Mouse (Mus musculus) embryonic facial prominence, embryonic 11.5 days (tissue): ENCODE results near the gene Ltk. TPM values are rescaled to one million over a fixed set of nuclear protein-coding genes. Genes with fewer than 3 reads are reported as not detected.
"Not testable (repeated sequence)": the region's sequence is repeated elsewhere in the genome, so short reads cannot be mapped to it uniquely, and the experiment has no call there.

Experiments used
- ATAC-seq: fragments of 200-750 bp; cut with Nextera tagmentation; replicated peaks from 2 replicates; pipeline ENCODE4 v1.8.0; 2017; ENCODE audit warnings: low read depth; ENCODE audit not compliant: insufficient number of reproducible peaks, low FRiP score, low TSS enrichment
- DNase-seq: peaks from one replicate; pipeline ENCODE4 v3.0.0-alpha.2; 2015; ENCODE audit warnings: low spot score
- H3K27ac ChIP-seq: fragments of 300-500 bp; sonication (generic); replicated peaks from 2 replicates; pipeline ENCODE4 v1.5.1; 2014; ENCODE audit warnings: mild to moderate bottlenecking, low read depth, low read length, control low read depth
- H3K27me3 ChIP-seq: fragments of 300-500 bp; sonication (generic); 2 replicates; pipeline ENCODE4 v1.6.1; 2014; ENCODE audit warnings: mild to moderate bottlenecking, low read length, moderate library complexity, mixed read lengths; ENCODE audit not compliant: control insufficient read depth, insufficient read depth
- H3K36me3 ChIP-seq: fragments of 300-500 bp; sonication (generic); replicated peaks from 2 replicates; pipeline ENCODE4 v1.6.1; 2014; ENCODE audit warnings: low read depth, mild to moderate bottlenecking, low read length, moderate library complexity, mixed read lengths; ENCODE audit not compliant: control insufficient read depth, insufficient read depth
- H3K4me1 ChIP-seq: fragments of 300-500 bp; sonication (generic); 2 replicates; pipeline ENCODE4 v1.6.1; 2014; ENCODE audit warnings: low read length, mixed read lengths; ENCODE audit not compliant: control insufficient read depth, insufficient read depth
- H3K4me2 ChIP-seq: fragments of 300-500 bp; sonication (generic); 2 replicates; pipeline ENCODE4 v1.6.1; 2014; ENCODE audit warnings: low read depth, mild to moderate bottlenecking, control low read depth, low read length, moderate library complexity
- H3K4me3 ChIP-seq: fragments of 300-500 bp; sonication (generic); 2 replicates; pipeline ENCODE4 v1.5.1; 2014; ENCODE audit warnings: low read depth, low read length, control low read depth
- H3K9ac ChIP-seq: fragments of 300-500 bp; sonication (generic); replicated peaks from 2 replicates; pipeline ENCODE4 v1.6.1; 2014; ENCODE audit warnings: mild to moderate bottlenecking, control low read depth, low read length
- H3K9me3 ChIP-seq: fragments of 300-500 bp; sonication (generic); replicated peaks from 2 replicates; pipeline ENCODE4 v1.6.1; 2016; ENCODE audit warnings: mild to moderate bottlenecking, low read length, inconsistent platforms, mixed read lengths; ENCODE audit not compliant: control insufficient read depth
- WGBS: fragments of 180-500 bp; shearing (Covaris S2); extraction: QIAGEN DNeasy Blood & Tissue Kit; methylation state at CpG from one replicate; pipeline ENCODE4 v1.1.7; 2014; 5-methylcytosine and 5-hydroxymethylcytosine counted together
- polyA plus RNA-seq: library from polyadenylated mRNA; unstranded; fragments of >200 nt; fragmentation: Nextera tagmentation; extraction: Ambion mirVana; gene quantifications from 2 replicates; pipeline ENCODE4 v1.2.1, GENCODE M21; 2014

The Ltk gene
- polyA plus RNA-seq, 1 experiment from 2014 or later, result not detected

DNA sequence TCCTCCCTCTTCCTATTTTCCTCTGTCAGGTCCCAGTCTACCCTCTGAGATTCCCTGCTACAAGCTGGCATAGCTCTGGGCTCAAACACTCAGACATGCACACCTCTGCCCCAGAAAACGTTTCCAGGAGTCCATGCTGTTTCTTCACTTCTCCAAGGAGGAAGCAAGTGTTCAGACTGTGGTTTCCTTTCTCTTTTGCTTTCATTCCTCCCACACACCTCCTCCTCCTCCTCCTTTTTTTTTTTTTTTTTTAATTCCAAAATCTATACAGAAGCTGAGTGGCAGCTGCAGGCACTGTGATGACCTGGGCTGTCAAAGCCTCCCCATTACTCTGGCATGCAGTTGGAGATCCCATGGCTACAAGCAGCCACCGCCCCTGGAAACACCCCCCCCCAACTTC is 19.7 kb downstream of the Ltk start:
- H3K4me1 ChIP-seq, result peaks cover 14% of the 10 kb centered on the region
- no peak overlapping the region for H3K4me3 ChIP-seq
- no peak for DNase-seq
- H3K9ac ChIP-seq, result no peak overlapping the region
- WGBS, result 10% methylated on average over 2 of the region's 2 CpGs
- no peaks in the 10 kb centered on the region for H3K9me3 ChIP-seq
- peaks cover 35% of the 10 kb centered on the region for H3K27me3 ChIP-seq
- no peak overlapping the region for H3K27ac ChIP-seq
- ATAC-seq, result no peak
- H3K4me2 ChIP-seq, result no peak overlapping the region
- no peaks in the 10 kb centered on the region for H3K36me3 ChIP-seq

DNA sequence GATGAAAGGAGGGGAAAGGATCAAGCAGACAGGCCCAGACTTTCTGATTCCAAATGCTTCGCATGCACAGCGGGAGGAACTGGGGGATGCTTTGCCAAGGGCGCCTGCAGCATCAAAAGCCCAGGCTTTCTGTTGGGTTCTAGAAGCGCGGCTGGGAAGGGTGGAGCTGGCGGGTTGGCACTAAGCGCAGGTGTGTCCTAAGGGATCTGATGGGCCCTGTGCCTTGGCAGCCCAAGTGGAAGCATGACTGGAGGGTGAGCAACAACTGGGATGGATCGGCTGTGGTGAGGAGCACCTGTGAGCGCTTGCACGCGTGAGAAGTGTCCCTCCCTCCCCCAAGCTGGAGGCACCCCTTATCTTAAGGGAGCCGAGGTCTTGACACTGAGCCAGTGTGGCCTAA is 23.1 kb downstream of the Ltk start:
- no peak overlapping the region for H3K27ac ChIP-seq
- no peak overlapping the region for H3K4me2 ChIP-seq
- ATAC-seq, result no peak
- peaks cover under 1% of the 10 kb centered on the region for H3K27me3 ChIP-seq
- 24% methylated on average over 12 of the region's 12 CpGs for WGBS
- H3K9ac ChIP-seq, result no peak overlapping the region
- no peaks in the 10 kb centered on the region for H3K4me1 ChIP-seq
- no peak overlapping the region for H3K4me3 ChIP-seq
- no peak for DNase-seq
- H3K36me3 ChIP-seq, result peaks cover 3% of the 10 kb centered on the region
- H3K9me3 ChIP-seq, result no peaks in the 10 kb centered on the region

DNA sequence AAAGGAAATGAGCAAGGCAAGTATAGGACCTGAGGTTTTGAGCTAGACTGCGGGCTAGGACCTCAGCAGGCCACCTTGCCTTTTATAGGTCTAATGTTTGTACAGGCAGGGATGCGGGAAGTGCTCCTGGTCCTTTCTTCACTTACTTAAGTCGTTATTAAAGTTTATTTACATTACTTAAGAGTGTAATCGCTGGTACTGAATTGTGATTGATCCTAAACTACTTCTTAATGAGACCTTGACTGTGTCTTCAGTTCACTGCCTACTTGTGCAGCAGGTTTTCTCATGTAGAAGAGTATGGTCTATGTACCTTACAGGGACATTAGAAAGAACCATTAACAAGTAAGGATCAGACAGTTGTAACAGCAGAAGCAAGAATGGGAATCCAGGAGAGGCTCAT is 29.5 kb downstream of the Ltk start:
- Histone ChIP-seq H3K36me3 (peaks cover 5% of the 10 kb centered on the region), H3K27me3 (no peaks in the 10 kb centered on the region), H3K9ac (no peak overlapping the region), H3K9me3 (no peaks in the 10 kb centered on the region), H3K4me3 (no peak overlapping the region), H3K4me1 (no peaks in the 10 kb centered on the region), H3K27ac (no peak overlapping the region), H3K4me2 (no peak overlapping the region)
- no peak for ATAC-seq
- DNase-seq, result no peak
- WGBS, result 87% methylated on average over 4 of the region's 4 CpGs

DNA sequence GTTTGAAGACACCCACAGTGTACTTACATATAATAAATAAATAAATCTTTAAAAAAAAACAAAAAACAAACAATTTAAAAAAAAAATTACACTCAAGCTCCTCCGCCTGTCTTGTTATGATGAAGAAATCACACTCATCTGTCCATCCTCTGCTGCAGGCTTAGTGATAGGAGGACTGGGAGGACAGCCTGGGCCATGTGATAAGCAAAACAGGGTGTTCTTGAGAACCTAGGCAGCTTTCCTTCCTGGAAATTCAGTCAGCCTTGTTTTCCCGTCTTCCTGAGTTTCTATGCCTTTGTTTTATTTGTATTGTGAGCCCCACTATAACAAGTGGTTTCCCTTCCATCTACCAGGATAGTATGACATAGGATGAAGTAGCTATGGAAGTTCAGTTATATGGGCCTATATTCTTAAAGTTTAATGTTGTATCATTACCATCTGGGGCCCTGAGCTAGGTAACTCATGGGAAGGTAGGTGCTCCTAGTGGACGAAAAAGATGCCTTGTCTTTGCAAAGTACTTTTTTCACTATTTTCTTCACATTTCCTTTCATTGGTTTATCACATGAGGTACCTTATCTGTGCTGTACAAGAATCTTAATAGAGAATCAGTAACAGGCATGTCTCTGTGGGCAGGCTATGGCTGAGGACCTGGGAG is 32.3 kb downstream of the Ltk start:
- Histone ChIP-seq H3K4me2 (no peak overlapping the region), H3K27ac (no peak overlapping the region), H3K36me3 (peaks cover 11% of the 10 kb centered on the region), H3K27me3 (no peaks in the 10 kb centered on the region), H3K9ac (no peak overlapping the region), H3K4me3 (no peak overlapping the region), H3K9me3 (no peaks in the 10 kb centered on the region), H3K4me1 (no peaks in the 10 kb centered on the region)
- 88% methylated on average over 3 of the region's 3 CpGs for WGBS
- DNase-seq, result no peak
- ATAC-seq, result no peak

DNA sequence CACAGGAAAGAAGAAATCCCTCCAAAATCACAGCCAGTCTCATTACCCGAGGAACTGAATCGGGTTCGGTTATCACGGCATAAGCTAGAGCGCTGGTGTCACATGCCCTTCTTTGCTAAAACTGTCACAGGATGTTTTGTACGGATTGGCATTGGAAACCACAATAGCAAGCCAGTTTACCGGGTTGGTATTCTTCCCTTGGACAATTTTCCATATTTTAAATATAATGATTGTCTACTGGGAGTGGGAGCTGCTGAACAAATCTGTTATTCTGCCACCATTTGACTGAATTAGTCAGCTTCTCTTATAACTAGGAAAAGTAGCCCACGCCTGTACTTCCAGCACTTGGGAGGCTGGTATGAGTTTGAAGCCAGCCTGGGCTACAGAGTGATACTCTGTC is 39.2 kb downstream of the Ltk start:
- no peak overlapping the region for H3K27ac ChIP-seq
- H3K27me3 ChIP-seq, result no peaks in the 10 kb centered on the region
- DNase-seq (no peak), ATAC-seq (no peak)
- no peaks in the 10 kb centered on the region for H3K9me3 ChIP-seq
- no peak overlapping the region for H3K9ac ChIP-seq
- WGBS, result 98% methylated on average over 8 of the region's 8 CpGs
- H3K36me3 ChIP-seq, result peaks cover 20% of the 10 kb centered on the region
- no peaks in the 10 kb centered on the region for H3K4me1 ChIP-seq
- H3K4me2 ChIP-seq, result no peak overlapping the region
- H3K4me3 ChIP-seq, result no peak overlapping the region

DNA sequence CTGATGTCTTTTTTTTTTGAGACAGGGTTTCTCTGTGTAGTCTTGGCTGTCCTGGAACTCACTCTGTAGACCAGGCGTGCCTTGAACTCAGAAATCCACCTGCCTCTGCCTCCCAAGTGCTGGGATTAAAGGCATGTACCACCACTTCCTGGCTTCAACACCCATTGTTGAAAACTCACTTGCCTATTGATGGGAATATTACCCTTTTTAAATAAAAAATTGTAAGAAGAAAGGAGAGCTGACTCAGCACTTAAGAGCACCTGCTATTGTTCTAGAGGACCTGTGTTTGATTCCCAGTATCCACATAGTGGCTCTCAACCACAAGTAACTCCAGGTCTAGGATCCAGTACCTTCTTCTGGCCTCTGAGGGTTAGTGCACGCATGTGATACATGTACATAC is 44.4 kb downstream of the Ltk start:
- DNase-seq, H3K36me3 ChIP-seq: not testable (repeated sequence)
- 88% methylated on average over 2 of the region's 2 CpGs for WGBS

DNA sequence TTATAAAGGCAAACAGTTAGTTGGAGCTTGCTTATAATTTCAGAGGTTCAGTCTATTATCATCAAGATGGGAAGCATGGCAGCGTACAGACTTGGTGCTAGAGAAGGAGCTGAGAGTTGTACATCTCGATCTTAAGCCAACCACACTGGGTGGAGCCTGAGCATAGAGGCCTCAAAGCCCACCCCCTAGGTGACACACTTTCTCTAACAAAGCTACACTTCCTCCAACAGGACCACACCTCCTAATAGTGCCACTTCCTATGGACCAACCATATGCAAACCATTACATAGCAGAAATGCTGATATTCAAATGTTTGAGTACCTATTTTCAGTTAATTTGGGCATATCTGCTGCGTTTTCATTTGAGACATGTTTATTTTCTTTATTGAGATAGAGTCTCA is 50.2 kb downstream of the Ltk start:
- no peaks in the 10 kb centered on the region for H3K4me1 ChIP-seq
- no peaks in the 10 kb centered on the region for H3K9me3 ChIP-seq
- no peak overlapping the region for H3K27ac ChIP-seq
- H3K4me3 ChIP-seq, result no peak overlapping the region
- H3K9ac ChIP-seq, result no peak overlapping the region
- DNase-seq, result no peak
- H3K4me2 ChIP-seq, result no peak overlapping the region
- H3K27me3 ChIP-seq, result no peaks in the 10 kb centered on the region
- H3K36me3 ChIP-seq, result peaks cover 3% of the 10 kb centered on the region
- 93% methylated on average over 3 of the region's 3 CpGs for WGBS
- no peak for ATAC-seq

More for the DNA sequence above, 44.4 kb downstream of the Ltk start:
- not testable (repeated sequence) for H3K4me2 ChIP-seq, H3K9ac ChIP-seq, ATAC-seq, H3K4me3 ChIP-seq, H3K9me3 ChIP-seq, H3K27me3 ChIP-seq, H3K27ac ChIP-seq, H3K4me1 ChIP-seq

DNA sequence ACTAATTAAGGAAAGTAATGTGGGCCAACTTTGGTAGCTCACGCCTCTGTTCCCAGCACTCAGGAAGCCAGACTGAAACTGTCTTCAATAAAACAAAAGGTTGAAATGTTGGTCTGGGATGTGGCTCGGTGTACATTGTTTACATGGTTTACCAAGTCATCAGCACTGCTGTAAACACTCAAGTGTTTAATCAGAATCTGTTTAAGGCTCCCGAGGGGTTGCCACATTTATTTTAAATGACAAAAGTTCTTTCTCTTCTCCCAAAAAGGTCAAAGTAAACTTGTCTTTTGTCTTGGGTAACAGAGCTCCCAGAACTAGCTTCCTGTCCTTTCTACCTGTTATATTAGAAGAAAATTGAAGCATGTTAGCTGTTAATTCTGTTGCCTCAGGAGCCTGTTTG is 52.6 kb downstream of the Ltk start:
- Histone ChIP-seq H3K9me3 (no peaks in the 10 kb centered on the region), H3K4me1 (no peaks in the 10 kb centered on the region), H3K4me3 (no peak overlapping the region), H3K4me2 (no peak overlapping the region), H3K36me3 (peaks cover 3% of the 10 kb centered on the region), H3K27me3 (no peaks in the 10 kb centered on the region), H3K9ac (no peak overlapping the region), H3K27ac (no peak overlapping the region)
- 90% methylated on average over 3 of the region's 3 CpGs for WGBS
- no peak for ATAC-seq
- DNase-seq, result no peak
